Mouse (Mus musculus): Measurements from ENCODE around the gene Igf2r.

Gene Igf2r

DNA sequence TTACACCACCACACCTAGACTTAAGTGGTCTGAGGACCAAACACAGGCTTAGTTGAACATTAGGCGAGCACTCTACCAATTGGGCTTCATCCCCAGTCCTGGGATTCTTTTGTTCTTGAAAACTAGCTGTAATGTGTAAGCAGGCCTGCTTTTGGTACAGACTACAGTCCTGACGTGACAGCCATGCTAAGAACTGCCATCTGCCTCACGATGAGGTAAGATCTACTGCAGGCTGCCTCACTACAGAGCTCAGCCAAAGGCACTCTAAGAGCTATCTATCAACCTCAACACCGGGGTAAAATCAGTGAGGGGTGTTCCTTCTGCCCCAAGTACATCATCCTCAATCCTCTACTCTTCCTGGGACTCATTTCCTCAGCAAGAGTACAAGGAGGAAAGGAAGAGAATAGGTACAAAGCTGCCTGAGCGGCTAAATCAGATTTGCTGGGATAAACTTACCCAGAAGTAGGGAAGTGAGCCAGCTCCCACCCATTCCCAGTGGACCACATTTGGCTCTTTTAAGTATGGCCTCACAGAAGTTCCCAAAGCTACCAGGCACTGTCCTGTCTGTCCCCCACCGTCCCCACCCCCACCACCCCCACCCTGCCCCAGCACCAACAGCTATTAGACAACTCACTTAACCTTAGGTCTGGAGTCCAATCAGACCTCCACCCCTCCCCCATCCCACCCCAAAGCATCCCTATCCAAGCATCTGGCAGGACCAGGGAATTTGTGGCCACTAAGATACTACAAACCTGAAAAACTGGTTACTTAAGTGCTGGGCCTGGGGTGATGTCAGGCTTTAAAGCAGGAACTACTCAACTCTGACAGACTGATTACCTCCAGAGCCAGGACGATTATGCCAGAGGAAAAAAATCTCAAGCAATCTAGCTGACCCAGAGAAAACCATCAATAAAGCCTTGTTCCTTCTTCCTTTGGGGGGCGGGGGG lies 19.8 kb downstream of the Igf2r start:
- DNase-seq = peak; percentile 64 to 81

DNA sequence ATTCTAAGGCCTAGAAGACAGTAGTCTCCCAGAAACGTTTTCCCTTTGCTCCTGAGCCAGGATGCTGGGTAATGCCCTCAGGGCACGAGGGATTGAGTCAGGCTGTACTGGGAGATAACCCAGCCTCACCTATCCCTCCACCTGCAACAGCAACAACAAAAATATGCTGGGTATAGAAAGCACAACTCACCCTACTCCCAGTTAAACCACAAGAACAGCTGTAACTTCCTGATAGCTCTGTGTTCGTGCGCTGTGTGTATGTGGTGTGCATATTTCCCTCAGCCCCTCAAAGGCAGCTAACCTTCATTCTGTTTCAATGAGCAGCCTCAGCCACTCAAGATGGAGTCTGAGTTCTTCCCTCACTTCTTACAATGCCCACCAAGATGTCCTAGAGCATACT lies 23.7 kb downstream of the Igf2r start:
- no peak for DNase-seq

DNA sequence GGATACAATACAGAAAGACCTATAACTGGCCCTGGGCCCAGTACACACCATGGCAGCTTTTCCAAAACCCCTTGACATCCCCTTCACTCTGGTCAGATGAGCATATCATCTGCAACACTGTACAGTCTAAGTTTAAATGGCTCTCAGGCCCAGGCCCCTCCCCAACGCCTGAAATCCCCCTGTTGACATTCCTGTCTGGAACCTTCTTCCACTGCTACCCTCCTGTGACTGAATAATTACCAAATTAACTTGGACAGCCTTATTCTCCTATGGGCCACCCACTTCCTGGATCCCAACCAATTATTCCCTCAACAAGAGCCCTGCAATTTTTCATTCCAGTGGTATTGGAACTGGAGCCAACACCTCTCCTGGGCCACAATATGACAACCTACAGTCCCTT lies 25.4 kb downstream of the Igf2r start:
- DNase-seq = no peak

DNA sequence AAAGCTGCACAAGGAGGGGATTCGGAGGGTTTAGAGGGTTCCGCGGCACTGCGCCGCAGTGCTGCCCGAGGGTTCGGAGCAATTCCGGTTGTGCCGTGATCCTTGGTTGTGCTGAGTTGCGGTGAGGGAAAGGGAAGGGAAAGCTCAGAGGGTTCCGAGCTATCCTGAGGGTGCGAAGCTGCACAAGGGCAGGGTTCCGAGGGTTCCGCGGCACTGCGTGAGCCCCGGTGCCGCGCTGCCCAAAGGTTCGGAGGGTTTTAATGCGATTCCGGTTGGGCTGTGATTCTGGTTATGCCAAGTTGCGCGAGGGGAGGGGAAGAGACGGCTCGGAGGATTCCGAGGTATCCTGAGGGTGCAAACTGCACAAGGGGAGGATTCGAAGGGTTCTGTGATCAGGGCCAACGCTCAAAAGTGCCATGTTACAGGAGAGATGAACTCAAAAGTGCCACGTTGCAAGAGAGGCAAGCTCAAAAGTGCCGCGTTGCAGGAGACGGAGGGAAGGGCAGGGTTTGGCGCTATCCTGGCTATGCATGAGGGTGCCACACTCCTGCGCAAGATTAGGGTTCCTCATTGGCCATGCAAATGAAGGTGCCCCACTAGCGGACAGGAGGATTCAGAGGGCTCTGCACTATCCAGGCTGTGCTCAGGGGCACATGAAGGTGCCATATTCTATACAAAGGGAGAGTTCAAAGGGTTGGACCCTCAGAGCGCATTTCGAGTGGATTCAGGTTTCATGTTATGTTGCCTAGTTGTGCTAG lies 27.1 kb downstream of the Igf2r start:
- no peak for DNase-seq

DNA sequence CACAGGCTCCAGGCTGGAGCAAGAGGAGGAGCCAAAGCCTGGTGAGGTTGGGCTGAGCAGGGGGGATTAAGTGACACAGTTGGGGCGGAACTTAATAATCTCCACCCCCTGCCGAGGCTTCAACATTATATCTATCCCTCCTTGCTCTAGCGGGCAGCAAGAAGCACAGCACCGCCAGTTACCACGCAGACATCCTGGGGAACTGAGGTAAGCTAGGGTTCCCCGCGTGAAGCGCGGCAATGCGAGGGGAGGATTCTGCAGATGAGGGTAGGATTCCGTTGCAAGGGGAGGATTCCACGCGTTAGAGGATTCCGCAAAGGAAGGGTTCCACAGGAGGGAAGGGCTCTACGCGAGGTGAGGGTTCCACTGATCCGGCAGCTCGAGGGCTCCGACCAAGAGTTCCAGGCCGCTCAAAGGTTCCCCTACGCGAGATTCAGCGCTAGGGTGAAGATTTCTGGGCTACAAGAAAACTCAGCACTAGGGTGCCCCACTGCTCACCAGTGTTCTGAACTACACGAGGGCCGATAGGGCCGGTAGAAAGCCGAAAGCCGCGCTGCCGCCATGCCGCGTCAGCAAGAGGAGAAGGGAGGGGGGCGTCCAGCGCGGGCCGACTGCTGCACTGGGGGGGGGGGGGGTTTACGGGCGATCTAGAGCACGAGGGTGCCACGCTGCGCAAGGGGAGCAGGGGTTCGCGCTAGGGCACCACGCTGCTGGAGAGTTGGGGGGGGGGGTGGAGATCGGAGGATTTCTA lies 28.1 kb downstream of the Igf2r start:
- peak; percentile 82 to 85 for DNase-seq

DNA sequence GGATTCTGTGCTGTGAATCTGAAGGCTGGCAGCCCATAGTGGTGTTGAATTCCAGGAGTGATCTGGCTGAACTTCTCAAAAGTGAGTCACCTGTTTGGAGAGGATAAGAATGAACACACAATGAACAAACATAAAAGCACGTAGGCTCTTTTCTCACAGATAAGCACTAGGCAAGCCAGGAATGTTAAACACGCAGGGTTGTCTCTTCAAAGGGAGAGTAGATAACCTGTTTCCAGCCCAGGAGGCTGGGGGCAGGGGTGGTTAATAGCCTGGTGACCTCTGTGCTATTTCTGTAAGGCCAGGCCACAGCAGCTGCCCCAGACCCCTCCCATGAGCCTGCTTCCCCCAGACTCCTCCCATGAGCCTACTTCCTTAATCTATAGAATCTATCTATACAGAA lies 29.1 kb downstream of the Igf2r start:
- DNase-seq = peak; percentile 44 to 57

DNA sequence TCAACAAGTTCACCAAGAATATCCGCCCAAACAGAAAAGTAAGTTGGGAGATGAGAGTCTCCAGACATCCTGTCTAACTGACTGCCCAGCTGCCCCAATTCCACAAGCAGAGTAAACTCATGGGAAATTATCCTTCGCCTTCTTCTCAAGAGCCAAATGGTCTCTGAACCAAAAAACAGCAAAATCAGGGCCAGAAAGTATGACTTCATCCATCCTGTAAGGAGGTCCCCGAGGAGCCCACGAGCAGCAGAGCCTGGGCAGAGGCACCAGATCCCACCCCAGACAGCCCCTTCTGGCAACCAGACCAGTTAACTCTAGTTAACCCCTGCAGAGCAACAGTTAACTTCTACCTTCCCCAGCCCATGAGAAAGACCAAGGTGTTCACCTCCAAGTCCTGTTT lies 29.9 kb downstream of the Igf2r start:
- no peak for DNase-seq

DNA sequence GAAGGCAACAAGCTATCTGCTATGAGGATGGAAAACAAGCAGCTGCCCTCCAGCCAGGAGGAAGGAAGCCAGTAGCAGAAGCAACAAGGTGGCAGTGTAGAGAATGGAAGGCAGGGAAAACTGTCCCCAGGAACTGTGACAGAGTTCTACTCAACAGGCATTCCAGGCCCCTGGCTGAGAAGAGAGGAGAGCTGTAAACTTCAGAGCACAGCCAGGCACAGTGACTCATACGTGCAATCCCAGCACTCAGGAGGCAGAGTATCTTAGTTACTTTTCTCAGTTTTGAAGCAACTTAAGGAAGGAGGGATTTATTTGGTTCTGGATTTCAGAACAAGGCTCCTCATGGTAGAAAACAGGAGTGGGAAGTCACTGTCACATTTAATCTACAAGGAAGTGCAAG lies 31.5 kb downstream of the Igf2r start:
- DNase-seq = no peak

DNA sequence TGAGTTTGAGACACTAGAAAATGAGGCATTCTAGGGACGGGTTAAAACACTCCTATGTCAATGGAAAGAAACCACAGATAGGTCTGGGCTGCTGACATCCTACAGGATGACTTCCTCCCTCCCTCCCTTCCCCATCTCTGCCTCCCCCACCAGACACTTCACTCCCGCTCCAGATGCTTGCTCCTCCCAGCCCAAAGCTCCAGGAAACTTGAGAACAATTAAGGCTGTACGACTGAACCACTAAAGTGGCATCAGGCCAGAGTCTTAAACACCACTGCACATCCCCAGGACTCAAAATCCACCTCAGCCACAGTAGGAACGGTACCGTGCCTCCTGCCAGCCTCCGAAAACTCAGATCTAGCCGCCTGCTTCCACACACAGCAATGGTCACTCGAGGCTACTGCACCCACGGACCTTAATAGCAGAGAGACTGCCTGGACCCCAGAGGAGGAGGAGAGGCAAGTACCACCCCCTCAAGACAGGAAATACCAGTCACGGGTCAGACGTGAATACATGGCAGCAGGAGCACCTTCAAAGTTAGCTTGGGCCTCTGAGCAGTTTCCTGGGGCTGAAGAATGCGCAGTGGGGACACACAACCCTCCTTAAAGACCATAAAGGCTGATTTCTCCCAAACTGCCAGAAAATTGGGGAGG lies 35.1 kb downstream of the Igf2r start:
- DNase-seq = no peak

DNA sequence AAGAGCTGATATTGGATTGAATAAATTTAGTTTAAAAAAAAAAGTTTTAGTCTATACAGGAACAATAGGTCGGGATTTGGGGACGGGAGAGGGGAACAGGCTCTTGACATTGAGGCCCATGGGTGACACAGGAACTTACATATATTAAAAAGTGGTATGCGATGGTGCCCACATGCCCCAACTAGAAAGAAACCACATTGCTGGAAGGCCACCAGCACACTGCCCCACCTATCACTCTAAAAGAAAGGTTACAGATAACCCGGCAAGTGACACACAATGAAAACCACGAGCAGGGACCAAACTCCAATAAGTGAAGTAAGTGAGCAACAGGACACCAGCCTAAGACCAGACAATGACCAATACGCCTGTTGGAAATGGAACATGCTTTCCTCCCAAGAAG lies 36.3 kb downstream of the Igf2r start:
- no peak for DNase-seq

DNA sequence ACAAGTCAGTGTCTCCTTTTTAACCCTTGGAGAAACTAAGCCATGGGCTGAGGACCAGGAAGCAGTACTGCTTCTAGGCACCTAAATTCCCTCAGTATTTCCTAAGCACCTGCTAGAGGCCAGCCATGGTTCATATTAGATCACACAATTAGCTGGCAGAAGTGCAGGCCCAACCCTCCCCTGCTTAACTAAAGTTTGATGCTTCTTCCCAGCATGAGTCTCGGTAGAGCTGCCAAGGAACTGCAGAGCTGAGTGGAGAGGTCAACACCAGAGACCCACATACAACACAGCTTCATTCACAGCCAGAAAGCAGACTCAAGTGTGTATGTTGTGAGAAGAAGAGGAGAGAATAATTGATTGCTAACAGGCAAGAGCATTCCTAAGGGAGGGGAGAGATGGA lies 40.9 kb downstream of the Igf2r start:
- no peak for DNase-seq

DNA sequence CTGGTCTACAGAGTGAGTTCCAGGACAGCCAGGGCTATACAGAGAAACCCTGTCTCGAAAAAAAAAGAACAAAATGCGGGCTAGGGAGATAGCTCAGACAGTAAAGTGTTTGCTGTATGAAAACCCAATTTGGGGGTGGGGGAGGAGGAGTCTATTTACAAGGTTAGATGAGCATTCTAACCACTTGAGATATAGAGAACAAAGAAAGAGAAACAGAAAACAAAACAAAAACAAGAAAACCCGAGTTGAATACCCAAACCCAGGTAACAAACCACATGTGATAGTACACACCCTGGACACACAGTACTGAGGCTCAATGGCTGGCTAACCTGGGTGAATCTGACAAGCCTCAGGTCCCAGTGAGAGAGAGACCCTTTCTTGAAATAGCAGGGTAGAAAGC lies 41.7 kb downstream of the Igf2r start:
- no peak for DNase-seq

DNA sequence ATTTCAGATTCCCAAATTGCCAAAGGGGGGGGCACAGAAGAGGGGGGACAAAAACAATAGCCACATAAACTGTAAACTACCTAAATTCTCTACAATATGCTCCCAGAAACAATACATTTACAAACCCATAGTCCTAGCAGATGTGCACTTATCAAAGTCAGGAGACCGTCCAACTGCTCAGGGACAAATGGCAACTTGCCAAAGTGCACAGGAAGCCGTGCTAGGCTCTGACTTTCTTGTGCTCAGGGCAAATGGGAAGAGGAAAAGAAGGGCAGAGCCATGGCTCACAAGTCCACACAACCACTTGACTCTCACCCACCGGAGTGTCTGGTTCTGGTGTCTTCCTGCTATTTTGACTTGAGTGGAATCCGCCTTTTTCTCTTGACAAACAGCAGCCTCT lies 43.6 kb downstream of the Igf2r start:
- peak; percentile 42 to 58 for DNase-seq

DNA sequence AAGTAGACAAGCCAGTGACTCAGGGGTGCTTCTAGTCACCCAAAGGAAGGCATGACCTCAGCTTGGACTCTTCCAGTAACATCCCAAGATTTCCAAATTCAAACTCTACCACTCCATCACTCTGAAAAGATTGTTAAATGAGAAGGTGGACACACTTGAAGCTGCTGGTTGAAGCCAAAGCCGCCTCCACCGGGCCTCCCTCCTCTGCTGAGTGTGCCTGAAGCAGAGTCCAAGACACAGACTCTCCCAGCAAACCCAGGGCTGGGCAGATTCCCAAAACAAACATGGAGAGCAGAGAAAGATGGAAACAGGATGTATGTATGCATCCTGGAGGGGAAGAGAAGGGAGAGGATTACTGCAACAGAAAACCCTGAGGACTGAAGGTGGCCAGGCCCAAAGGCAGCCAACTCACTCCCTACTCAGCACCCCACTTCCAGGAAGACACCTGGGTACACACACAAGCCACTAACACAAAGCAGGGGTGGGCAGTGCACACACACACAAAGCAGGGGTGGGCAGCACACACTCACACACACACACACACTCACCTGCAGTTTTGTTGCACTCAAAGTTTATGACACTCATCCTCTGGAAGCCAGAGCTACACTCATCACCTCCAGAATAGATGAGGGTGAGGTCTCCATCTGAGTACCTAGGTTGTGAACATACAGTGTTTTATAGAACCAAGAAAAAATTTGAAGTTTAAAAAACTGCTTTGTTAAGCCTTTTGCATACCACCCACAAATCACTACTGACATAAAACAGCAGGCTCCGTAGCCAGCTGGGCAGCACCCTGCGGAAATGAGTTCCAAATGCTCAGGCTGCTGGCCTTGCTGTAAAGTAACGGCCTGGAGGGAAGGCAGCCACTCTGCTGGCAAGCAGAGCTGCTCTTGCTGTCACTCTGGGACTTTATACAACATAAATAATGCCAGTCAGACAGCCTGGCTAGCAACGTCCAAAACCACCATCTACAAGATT lies 44.4 kb downstream of the Igf2r start:
- DNase-seq = peak; percentile 35 to 46

DNA sequence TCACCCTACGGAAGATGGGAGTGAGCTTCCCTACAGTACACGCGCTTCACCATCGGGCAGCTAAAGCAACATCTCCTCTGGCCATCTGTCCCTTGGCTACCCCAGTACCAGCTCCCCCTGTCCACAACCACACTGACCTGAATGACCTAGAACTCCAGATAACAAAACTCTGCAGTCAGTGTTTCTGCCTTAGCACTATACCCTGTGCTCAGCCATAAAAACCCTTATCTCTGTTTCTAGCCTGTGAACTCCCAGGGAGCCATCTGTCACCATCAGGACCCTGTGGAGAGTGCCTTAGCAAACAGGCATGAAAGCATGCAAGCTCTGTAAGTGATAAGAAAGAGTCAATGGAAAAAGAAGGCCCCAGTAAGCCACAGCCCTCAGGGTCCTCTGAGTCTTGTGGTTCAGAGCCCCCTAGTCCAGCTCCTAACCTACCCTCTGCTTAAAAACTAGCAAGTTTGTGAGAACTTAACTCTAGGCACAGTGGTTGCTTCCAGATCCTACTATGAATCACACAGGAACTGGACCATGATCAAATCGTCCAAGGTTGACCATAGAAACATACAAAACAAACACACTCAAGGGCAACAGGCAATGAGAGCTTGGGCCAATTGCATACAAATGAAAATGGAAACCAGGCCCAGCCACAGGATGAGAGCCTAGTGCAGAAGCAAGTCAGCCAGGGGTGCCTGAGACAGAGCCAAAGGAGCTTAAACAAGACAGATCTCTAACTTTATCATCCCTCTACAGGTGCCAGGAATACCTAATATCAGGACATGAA lies 45.3 kb downstream of the Igf2r start:
- DNase-seq = peak; percentile 46 to 68

DNA sequence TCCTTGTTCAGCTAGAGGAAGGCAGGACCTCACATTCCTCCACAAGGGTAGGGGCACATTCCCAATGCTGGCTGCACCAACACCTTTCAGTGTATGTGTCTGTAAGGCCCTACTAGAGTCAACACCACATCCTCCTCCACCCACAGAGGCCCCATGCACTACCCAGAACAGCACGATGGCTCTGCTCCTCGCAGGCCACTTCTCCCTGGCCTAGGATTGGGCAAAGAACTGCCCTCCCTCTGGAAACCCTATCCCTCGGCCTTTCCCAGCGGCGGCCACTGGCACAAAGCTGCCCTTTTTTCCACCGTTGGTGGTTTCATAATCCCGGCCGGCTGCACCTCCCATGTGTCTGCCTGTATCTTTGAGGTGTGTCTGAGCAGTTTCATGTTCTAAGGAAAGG lies 46.8 kb downstream of the Igf2r start:
- peak; percentile 61 to 78 for DNase-seq

DNA sequence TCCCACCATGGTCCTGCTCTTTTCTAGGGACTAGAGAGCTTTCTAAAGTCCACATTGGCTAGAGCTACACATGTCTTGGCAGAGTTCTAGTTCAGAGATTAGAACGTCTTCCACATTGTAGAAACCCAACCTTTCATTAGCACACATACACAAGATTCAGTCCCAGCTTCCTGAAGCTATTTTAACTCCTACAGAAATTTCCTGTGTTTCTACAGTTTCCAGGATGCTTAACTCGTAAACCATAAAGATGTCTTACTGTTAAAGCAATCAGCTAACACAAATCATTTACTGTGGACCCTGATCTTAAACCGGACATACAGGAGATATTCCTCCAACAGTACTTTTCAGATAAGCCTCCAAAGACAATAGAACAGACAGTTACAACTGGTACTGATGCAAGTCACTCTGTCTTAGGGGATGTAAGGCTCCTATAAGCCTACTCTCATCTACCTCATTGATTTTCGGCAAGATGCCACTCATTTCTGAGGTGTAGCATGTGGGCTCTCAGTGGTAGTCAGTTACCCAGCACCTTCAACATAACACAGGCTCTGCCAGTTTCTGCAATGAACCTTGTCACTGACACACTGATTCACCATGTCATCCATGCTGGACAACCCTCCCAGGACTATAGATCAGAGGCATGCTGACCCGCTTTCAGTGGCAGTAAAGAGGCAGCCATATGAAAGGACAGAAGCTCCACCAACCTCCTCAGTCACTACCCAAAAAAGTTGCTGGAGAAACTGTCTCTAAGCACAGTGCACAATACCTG lies 48.2 kb downstream of the Igf2r start:
- no peak for DNase-seq

DNA sequence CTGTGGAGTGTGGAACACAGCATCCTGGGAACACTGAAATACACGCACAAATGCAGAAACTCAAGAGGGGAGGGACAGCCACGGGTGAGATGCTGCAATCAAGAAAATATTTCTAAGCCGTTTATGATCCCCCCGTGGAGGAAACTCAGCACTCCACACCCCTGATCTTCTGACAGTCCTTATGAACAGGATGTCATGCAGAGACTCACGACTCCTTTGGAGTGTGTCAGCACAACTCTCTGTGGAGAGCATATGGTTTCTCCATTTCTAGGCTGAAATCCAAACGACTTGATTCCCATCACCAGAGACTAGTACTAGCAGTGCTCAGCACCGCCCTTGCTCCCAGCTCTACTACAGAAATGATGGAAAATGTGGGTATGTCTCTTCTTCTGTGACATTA lies 51.2 kb downstream of the Igf2r start:
- no peak for DNase-seq

DNA sequence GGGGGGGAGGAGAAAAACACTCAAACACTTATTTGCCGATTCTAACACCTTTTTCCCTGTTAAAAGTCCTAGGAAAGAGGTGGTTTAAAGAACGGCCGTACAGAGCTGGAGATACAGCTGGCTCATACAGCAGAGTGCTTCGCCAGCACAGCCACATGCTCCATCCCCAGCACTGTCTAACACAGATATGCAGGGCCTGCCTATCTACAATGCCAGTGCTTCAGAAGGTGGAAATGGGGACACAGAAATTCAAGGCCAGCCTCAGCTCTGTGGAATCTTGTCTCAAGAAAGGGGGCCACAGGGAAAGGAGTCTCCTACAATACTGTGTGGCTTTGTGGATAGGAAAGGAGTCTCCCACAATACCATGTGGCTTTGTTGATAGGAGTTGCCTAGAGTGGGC lies 52.0 kb downstream of the Igf2r start:
- no peak for DNase-seq

DNA sequence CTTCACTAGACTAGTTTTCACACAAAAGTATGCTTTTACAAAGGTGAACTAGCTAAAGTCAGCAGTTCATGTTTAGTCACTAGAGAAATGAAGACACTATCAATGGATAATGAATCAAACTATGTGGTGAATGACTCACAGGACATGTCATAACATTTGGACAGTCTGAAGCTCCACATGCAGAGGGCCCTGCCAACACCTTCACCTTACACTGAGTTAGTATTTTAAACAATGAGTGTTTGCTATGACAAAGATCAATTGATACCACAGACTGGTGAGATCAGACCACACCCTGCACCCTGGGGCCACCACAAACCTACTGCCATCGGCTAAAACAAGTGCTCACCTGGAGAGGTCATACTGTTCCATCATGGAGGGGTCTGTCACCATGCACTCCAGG lies 54.4 kb downstream of the Igf2r start:
- DNase-seq = no peak
